Mouse (Mus musculus): ENCODE results near the gene Irs3. TPM values are rescaled to one million over a fixed set of nuclear protein-coding genes. Genes with fewer than 3 reads are reported as not detected.

Gene Irs3
- total RNA-seq, 2 experiments from 2014 or later = 2.1 to 4.0 TPM

Other genes starting within 250 kb of the Irs3 start
- under 1 TPM; 0.09 to 0.15 TPM for gene Zan, start 168.7 kb downstream of the Irs3 start, total RNA-seq (2021)
- gene Pop7, start 143.2 kb downstream of the Irs3 start, total RNA-seq (2021) = 10 to 100 TPM; 23.8 to 27.2 TPM
- 10 to 100 TPM; 24.2 to 39.1 TPM for gene Gigyf1, start 127.2 kb downstream of the Irs3 start, total RNA-seq (2021)
- gene Epo, start 112.5 kb downstream of the Irs3 start, total RNA-seq (2021) = not detected
- gene Gnb2, start 112.2 kb downstream of the Irs3 start, total RNA-seq (2021) = 100 to 1,000 TPM; 592 to 682 TPM
- gene Actl6b, start 92.2 kb downstream of the Irs3 start, total RNA-seq (2021) = 1 to 10 TPM; 3.2 to 4.6 TPM
- gene Tfr2, start 75.9 kb downstream of the Irs3 start, total RNA-seq (2021) = 10 to 100 TPM; 18.8 to 42.1 TPM
- gene Mospd3, start 44.7 kb downstream of the Irs3 start, total RNA-seq (2021) = 10 to 100 TPM; 43.3 to 47.4 TPM
- 100 to 1,000 TPM; 347 to 368 TPM for gene Pcolce, start 31.9 kb downstream of the Irs3 start, total RNA-seq (2021)
- gene Fbxo24, start 16.7 kb downstream of the Irs3 start, total RNA-seq (2021) = 1 to 10 TPM in 1 of 2 experiments, under 1 TPM in 1; 0.51 to 1.2 TPM
- 10 to 100 TPM; 25.0 to 29.9 TPM for gene Lrch4, start 16.6 kb downstream of the Irs3 start, total RNA-seq (2021)
- gene Gm20605, start 16.5 kb downstream of the Irs3 start, total RNA-seq (2021) = 10 to 100 TPM in 1 of 2 experiments, 1 to 10 TPM in 1; 5.7 to 10.6 TPM
- gene Sap25, start 4.4 kb downstream of the Irs3 start, total RNA-seq (2021) = 1 to 10 TPM; 4.2 to 9.7 TPM
- gene Agfg2, start 39.0 kb upstream of the Irs3 start, total RNA-seq (2021) = 10 to 100 TPM; 21.0 to 21.9 TPM
- gene Nyap1, start 95.9 kb upstream of the Irs3 start, total RNA-seq (2021) = 1 to 10 TPM; 4.9 to 6.5 TPM
- gene Tsc22d4, start 100.0 kb upstream of the Irs3 start, total RNA-seq (2021) = 100 to 1,000 TPM in 1 of 2 experiments, 10 to 100 TPM in 1; 88.3 to 101 TPM
- gene Ppp1r35, start 133.1 kb upstream of the Irs3 start, total RNA-seq (2021) = 10 to 100 TPM; 21.6 to 23.1 TPM
- 10 to 100 TPM; 43.5 to 47.9 TPM for gene Mepce, start 141.9 kb upstream of the Irs3 start, total RNA-seq (2021)
- 1 to 10 TPM; 5.9 to 6.7 TPM for gene Zcwpw1, start 142.1 kb upstream of the Irs3 start, total RNA-seq (2021)
- gene Pilra, start 190.6 kb upstream of the Irs3 start, total RNA-seq (2021) = 1 to 10 TPM; 1.6 to 2.8 TPM
- gene Pilrb1, start 212.4 kb upstream of the Irs3 start, total RNA-seq (2021) = 1 to 10 TPM; 1.5 to 2.1 TPM
- 1 to 10 TPM; 2.0 to 2.2 TPM for gene Pilrb2, start 226.1 kb upstream of the Irs3 start, total RNA-seq (2021)

All from adrenal gland, postnatal 10 days (tissue).